Mouse (Mus musculus): ENCODE results near the gene Zer1.

DNA sequence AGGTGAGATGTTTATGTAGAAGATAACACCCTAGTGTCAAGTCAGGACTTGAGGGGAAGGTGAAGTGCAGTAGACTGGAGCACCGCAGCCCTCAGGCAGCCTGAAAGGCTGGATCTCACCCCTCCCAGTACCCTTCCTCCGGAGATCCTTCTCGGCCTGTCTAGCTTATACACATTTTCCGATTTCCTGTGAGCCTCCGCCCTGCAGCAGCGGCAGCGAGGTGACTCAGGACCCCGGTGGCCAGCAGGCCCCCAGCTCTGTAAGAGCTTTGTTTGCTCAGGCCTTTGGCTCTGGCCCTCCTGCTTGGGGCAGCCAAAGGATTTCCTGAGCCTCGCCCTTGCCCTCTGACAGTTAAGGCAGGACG is 46.1 kb downstream of the Zer1 start:
- TF ChIP-seq CTCF (IDR thresholded peaks at IDR 0.05; ENCODE audit: control insufficient read depth, insufficient read depth, insufficient replicate concordance, low read depth, low read length) (no peak), POLR2A (IDR thresholded peaks at IDR 0.05; ENCODE audit: control insufficient read depth, low read depth, low read length) (no peak)
